Mouse (Mus musculus) layer of hippocampus, postnatal 36 days (tissue): ENCODE data around the gene Car6. TPM values are rescaled to one million over a fixed set of nuclear protein-coding genes. Genes with fewer than 3 reads are reported as not detected.

ENCODE experiments used
- DNase-seq, 2 experiments: peaks; one replicate each; pipeline ENCODE4 v3.0.0; 2022
- total RNA-seq, 2 experiments: library from RNA; stranded (reverse); gene quantifications; 2 replicates each; pipeline ENCODE4 v1.2.3; 2021

Gene Car6
- total RNA-seq, 2 experiments from 2014 or later: 0.25 TPM; not detected in 1

GRCm38 (mm10) chr4:150228581-150229348, 27.6 kb upstream of the Car6 start:
- DNase-seq: no peak

- peak; percentile 71 to 75 for DNase-seq
Observed at GRCm38 (mm10) chr4:150226818-150227688, 25.9 kb upstream of the Car6 start.

- DNase-seq: no peak
Observed at GRCm38 (mm10) chr4:150225700-150226099, 24.6 kb upstream of the Car6 start.

DNA sequence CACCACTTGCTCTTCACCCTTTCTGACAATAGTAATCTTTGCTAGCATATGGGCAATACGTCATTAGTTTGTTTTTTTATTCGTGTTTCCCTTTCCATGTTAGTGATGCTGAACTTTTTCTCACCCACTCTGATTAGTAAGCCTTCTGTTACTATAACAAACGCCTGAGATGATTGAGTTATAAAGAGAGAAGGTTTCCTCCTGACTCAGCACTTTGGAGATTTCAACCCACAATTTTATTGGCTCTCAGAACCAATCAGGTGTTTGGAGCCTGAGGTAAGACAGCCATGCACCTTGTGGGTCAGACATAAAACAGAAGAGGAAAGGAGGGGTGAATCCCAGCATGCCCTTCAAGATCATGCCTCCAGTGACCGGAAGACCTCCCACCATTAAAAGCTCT, 22.7 kb upstream of the Car6 start:
- DNase-seq: no peak

DNA sequence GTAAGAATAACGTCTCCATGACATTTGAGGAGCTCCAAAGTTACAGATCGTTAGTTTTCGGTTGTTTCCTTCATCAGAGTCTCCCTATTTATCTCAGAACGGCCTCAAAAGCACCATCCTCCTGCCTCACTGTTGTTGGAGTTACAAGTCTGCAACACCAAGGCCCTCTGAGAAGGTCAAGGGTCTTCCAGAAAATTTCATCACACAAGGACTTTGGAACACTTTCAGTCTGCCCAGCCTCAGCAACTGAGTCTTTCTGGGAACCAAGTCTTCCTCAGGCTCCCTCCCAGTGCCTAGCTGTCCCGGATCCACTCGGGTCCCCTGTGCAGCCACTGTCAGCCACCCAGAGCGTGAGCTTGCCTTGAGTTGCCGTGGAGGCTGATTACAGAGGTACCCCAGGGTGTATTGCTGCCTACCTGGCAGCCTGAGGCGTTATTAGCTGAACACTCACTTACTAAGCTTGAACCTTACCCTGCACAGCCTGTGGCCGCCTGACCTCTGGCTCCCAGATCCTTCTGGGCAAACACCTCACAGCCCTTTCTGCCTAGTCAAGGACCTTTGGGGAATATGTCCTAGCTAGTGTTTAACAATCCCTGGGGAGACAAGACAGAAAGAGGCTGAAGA, 20.0 kb upstream of the Car6 start:
- DNase-seq: no peak

DNA sequence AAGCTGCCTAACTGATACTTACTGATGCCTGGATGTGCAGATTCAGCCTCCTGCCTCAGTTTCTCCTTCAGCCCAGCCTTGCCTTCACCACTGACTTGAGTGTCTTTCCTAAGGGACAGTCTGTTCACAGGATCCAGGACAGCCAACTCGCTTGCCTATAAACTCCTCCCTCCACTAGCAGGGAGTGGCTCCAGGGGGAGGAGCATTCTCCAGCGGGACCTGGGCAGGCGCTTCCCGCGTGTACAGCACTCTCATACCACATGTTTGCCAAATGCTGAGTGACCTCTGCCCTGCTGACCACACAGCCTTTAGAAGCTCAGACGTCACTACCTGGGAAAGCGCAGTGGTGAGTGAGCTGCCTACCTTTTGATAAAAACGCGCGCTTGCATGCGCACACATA, 19.5 kb upstream of the Car6 start:
- DNase-seq: no peak

- no peak for DNase-seq
Observed at GRCm38 (mm10) chr4:150219501-150220292, 18.6 kb upstream of the Car6 start.

- no peak for DNase-seq
Observed at GRCm38 (mm10) chr4:150217935-150218334, 16.8 kb upstream of the Car6 start.

GRCm38 (mm10) chr4:150217042-150217554, 16.0 kb upstream of the Car6 start:
- DNase-seq: no peak

DNA sequence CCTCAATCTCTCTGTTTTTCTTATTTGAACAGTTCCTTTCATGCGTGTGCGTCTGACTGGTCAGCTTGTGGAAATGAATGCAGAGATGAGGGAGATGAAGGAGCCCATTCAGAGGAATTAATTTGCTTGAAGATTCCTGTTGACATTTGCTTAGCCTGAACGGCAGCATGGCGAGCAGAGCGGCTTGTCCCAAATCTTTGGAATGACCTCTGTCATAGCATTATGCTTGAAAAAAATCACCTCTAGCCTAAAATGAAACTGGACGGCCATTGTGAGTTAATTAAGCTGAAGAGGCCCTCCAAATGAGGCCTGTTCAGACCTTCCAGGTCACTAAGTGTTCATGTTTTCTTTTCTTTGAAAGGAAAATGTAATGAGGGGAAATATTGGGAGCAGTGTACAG, 15.3 kb upstream of the Car6 start:
- no peak for DNase-seq

DNA sequence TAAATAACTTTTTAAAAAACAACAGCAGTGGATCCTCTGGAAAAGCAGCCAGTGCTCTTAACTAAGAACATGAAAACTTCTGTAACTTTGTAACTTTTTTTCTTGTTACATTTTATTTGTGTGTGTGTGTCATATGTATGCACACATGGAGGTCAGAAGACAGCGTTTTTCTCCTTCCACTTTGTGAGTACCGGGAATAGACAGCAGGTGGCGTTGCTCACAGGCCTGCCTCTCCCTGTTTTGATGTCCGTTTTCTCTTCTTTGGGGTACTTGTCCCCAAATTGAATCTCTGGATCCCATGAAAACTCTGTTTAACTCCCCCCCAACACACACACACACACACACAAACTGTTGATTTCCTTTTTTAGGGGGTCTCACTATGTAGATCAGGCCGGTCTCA, 12.8 kb upstream of the Car6 start:
- no peak for DNase-seq

GRCm38 (mm10) chr4:150212553-150212971, 11.4 kb upstream of the Car6 start:
- no peak for DNase-seq

- no peak for DNase-seq
Observed at GRCm38 (mm10) chr4:150211930-150212552, 10.9 kb upstream of the Car6 start.

GRCm38 (mm10) chr4:150210306-150210705, 9.2 kb upstream of the Car6 start:
- DNase-seq: no peak

GRCm38 (mm10) chr4:150209751-150210150, 8.6 kb upstream of the Car6 start:
- DNase-seq: no peak

GRCm38 (mm10) chr4:150204877-150205276, 3.7 kb upstream of the Car6 start:
- no peak for DNase-seq

DNA sequence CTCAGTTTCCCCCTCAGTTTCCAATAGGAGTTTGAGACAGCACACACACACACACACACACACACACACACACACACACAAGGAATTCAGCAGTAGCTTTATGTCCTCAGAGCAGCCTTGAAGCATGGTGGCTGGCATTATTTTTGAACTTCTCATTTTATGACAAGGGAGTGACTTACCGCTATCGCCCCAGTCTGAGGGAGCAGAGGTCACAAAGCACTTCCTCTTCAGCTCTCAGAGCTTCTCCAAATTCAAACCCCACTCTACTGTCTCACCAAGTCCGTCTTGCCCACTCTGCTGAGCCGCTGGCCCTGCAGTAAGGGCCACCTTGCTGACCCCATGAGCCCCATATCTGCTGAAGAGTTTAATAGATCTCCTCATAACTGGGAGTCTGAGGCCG, 1.6 kb upstream of the Car6 start:
- DNase-seq: no peak

- DNase-seq: no peak
Observed at GRCm38 (mm10) chr4:150198268-150198667, 2.9 kb downstream of the Car6 start.

DNA sequence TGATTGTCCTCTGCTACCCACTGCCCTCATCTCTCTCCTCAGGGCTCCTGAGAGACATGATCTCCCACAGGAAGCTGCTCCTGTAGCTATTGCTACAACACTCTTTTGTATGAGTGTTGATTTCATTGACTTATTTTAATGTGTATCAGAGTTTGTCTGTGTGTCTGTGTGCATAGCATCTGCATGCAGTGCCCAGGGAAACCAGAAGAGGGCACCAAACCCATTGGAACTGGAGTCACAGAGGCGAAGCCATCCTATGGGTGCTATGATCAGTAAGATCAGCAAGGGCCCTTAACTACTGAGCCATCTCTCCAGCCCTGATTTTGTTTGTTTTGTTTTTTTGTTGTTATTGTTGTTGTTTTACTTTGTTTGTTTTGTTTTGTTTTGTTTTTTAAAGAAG, 7.2 kb downstream of the Car6 start:
- no peak for DNase-seq

DNA sequence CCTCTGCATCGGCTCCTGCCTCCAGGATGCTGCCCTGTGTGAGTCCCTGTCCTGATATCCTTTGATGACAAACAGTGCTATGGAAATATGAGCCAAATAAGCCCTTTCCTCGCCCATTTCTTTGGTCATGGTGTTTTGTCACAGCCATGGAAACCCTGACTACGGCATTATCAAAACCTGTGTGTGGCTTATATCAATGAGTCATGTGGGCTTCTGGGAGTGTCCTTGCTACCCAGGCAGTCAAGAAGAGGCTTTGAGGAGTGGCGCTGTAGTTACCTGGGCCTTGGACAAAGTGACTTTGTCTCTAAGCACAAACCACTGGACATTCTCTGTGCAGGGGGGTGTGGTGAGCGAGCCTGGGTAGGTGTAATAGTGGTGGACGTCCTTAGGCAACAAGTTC, 8.9 kb downstream of the Car6 start:
- DNase-seq: no peak

DNA sequence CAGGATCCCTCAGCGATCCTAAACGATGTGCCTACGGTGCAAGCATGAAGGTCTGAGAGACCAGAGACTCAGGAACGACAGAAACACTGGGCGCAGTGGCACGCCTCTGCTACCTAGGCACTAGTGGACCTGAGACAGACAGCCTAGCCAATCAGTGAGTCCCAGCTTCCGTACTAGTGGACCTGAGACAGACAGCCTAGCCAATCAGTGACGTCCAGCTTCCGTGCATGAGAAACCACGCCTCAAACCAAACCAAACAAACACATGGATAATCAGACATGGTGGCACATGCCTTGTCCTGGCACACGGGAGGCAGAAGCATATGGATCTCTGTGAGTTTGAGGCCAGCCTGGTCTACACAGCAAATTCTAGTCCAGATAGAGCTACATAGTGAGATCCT, 12.9 kb downstream of the Car6 start:
- DNase-seq: no peak

DNA sequence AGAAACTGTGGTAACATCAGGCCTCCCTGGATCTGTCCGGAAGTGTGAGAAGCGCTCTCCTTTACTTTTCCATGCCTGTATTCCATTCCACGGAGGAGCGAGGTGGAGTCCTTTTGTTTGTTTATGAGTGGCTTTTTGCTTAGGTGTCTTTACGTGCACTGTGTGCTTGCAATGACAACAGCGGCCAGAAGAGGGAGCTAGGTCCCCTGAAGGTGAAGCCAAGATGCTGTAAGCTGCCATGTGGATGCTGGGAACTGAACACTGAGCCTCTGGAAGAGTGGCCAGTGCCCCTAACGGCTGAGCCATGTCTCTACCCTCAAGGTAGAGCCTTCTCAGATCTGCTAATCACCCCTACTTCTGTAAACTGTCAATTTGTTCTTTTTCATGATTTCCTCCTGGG, 19.8 kb downstream of the Car6 start:
- DNase-seq: no peak
